Mouse (Mus musculus) layer of hippocampus, adult 9-10 months (tissue): ENCODE measurements around the gene Ube2v1.

Experiments used
- DNase-seq: peaks from one replicate; pipeline ENCODE4 v3.0.0; 2022; ENCODE audit warnings: low spot score

Gene Ube2v1

GRCm38 (mm10) chr2:167562101-167562500 is 69.8 kb downstream of the Ube2v1 start:
- DNase-seq, result no peak

GRCm38 (mm10) chr2:167559413-167559812 is 72.5 kb downstream of the Ube2v1 start:
- DNase-seq, result no peak
